Mouse (Mus musculus): ENCODE data around the gene Wfdc13. TPM values are rescaled to one million over a fixed set of nuclear protein-coding genes. Genes with fewer than 3 reads are reported as not detected.

The Wfdc13 gene
- polyA plus RNA-seq, 1 experiment, result not detected

- WGBS, result 29% methylated on average over 19 of the region's 19 CpGs
- peak; percentile 29 to 63 for DNase-seq (ENCODE audit: low read depth in 1 of 2, low spot score in 2 of 2)
- H3K27me3 ChIP-seq (ENCODE audit: control insufficient read depth, insufficient read depth, low read length), result no peaks in the 10 kb centered on the region
- no peaks in the 10 kb centered on the region for H3K36me3 ChIP-seq (ENCODE audit: control insufficient read depth, insufficient read depth, low read length)
- no peak overlapping the region for H3K4me3 ChIP-seq (ENCODE audit: extremely low read depth, insufficient read depth, insufficient read length)
- H3K27ac ChIP-seq (ENCODE audit: insufficient read depth, low read length), result no peak overlapping the region
- H3K4me1 ChIP-seq (ENCODE audit: control insufficient read depth, insufficient read depth, insufficient read length), result peaks cover 3% of the 10 kb centered on the region; the same call in 1 of the 2 replicates
- TF ChIP-seq POLR2A (IDR thresholded peaks at IDR 0.05; ENCODE audit: low read depth, low read length) (no peak), CTCF (IDR thresholded peaks at IDR 0.05; ENCODE audit: extremely low read depth, insufficient read depth, insufficient read length, insufficient replicate concordance) (peak; percentile 62; the same call in 1 of the 2 replicates)
Observed at GRCm38 (mm10) chr2:164678848-164679625, 5.9 kb upstream of the Wfdc13 start.

DNA sequence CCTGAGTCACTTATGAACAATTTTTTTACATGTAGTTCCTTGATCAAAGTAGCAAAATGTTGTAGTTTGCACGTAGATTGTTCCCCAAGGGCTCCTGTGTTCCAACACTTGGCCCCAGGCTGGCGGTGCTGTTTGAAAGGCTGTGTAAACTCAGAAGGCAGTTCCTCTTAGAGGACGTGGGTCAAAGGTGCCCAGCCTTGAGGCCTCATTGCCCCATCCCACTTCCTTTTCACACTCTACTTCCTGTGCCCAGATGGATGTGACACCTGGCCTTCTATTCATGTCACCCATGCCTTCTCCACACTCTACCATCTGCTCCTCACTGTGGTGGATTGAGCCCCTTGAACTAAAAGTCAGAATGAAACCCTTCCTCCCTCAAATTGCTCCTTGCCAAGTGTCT, 5.0 kb upstream of the Wfdc13 start:
- Histone ChIP-seq H3K4me1 (ENCODE audit: control insufficient read depth, insufficient read depth, insufficient read length) (peaks cover 3% of the 10 kb centered on the region; the same call in 1 of the 2 replicates), H3K27ac (ENCODE audit: insufficient read depth, low read length) (no peak overlapping the region), H3K36me3 (ENCODE audit: control insufficient read depth, insufficient read depth, low read length) (no peaks in the 10 kb centered on the region), H3K27me3 (ENCODE audit: control insufficient read depth, insufficient read depth, low read length) (no peaks in the 10 kb centered on the region), H3K4me3 (ENCODE audit: extremely low read depth, insufficient read depth, insufficient read length) (no peak overlapping the region)
- WGBS, result 9% methylated on average over 3 of the region's 3 CpGs
- DNase-seq (ENCODE audit: low read depth in 1 of 2, low spot score in 2 of 2), result no peak
- TF ChIP-seq CTCF (IDR thresholded peaks at IDR 0.05; ENCODE audit: extremely low read depth, insufficient read depth, insufficient read length, insufficient replicate concordance) (no peak), POLR2A (IDR thresholded peaks at IDR 0.05; ENCODE audit: low read depth, low read length) (no peak)

- WGBS, result 82% methylated on average over 4 of the region's 4 CpGs
Observed at GRCm38 (mm10) chr2:164698201-164698600, 13.3 kb downstream of the Wfdc13 start, which contains the start of gene Spint4. Gene Spint4, plus strand, starts transcription at chr2:164698501.

DNA sequence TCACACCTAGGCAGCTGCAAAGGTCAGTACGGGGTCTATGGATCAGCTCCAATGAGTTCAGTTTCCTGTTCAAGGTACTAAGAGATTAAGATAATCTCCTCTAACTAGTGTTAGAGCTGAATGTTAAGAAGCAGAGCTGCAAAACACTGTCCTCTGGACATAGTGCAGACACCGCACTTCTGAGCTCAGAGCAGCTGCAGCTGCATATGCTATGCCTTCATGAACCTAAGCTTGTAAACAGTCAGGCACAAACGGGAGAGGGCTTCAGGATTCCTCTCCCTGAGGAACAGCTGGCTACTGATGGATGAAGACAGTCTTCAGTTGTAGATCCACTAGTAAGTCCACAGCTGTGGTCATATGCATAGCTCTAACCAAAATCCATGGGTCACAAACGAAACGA, 16.1 kb downstream of the Wfdc13 start:
- Histone ChIP-seq H3K27ac (ENCODE audit: insufficient read depth, low read length) (no peak overlapping the region), H3K36me3 (ENCODE audit: control insufficient read depth, insufficient read depth, low read length) (no peaks in the 10 kb centered on the region), H3K27me3 (ENCODE audit: control insufficient read depth, insufficient read depth, low read length) (no peaks in the 10 kb centered on the region), H3K4me1 (ENCODE audit: control insufficient read depth, insufficient read depth, insufficient read length) (no peaks in the 10 kb centered on the region), H3K4me3 (ENCODE audit: extremely low read depth, insufficient read depth, insufficient read length) (no peak overlapping the region)
- WGBS, result 76% methylated on average over 5 of the region's 5 CpGs
- TF ChIP-seq POLR2A (IDR thresholded peaks at IDR 0.05; ENCODE audit: low read depth, low read length), result no peak
- no peak for TF ChIP-seq CTCF (IDR thresholded peaks at IDR 0.05; ENCODE audit: extremely low read depth, insufficient read depth, insufficient read length, insufficient replicate concordance)
- DNase-seq (ENCODE audit: low read depth in 1 of 2, low spot score in 2 of 2), result no peak

More at GRCm38 (mm10) chr2:164698201-164698600, 13.3 kb downstream of the Wfdc13 start, which contains the start of gene Spint4:
- no peak for DNase-seq (ENCODE audit: low read depth in 1 of 2, low spot score in 2 of 2)
- Histone ChIP-seq H3K4me3 (ENCODE audit: extremely low read depth, insufficient read depth, insufficient read length) (no peak within 1 kb of the TSS), H3K27ac (ENCODE audit: insufficient read depth, low read length) (no peak within 1 kb of the TSS), H3K4me1 (ENCODE audit: control insufficient read depth, insufficient read depth, insufficient read length) (no peaks in the 10 kb centered on the region), H3K36me3 (ENCODE audit: control insufficient read depth, insufficient read depth, low read length) (no peaks in the 10 kb centered on the region), H3K27me3 (ENCODE audit: control insufficient read depth, insufficient read depth, low read length) (no peaks in the 10 kb centered on the region)
- TF ChIP-seq CTCF (IDR thresholded peaks at IDR 0.05; ENCODE audit: extremely low read depth, insufficient read depth, insufficient read length, insufficient replicate concordance) (no peak), POLR2A (IDR thresholded peaks at IDR 0.05; ENCODE audit: low read depth, low read length) (no peak)

GRCm38 (mm10) chr2:164701761-164702160, 16.9 kb downstream of the Wfdc13 start:
- TF ChIP-seq CTCF (IDR thresholded peaks at IDR 0.05; ENCODE audit: extremely low read depth, insufficient read depth, insufficient read length, insufficient replicate concordance), result no peak
- no peak for TF ChIP-seq POLR2A (IDR thresholded peaks at IDR 0.05; ENCODE audit: low read depth, low read length)
- H3K4me1 ChIP-seq (ENCODE audit: control insufficient read depth, insufficient read depth, insufficient read length), result no peaks in the 10 kb centered on the region
- H3K4me3 ChIP-seq (ENCODE audit: extremely low read depth, insufficient read depth, insufficient read length), result no peak overlapping the region
- H3K27me3 ChIP-seq (ENCODE audit: control insufficient read depth, insufficient read depth, low read length), result no peaks in the 10 kb centered on the region
- H3K27ac ChIP-seq (ENCODE audit: insufficient read depth, low read length), result no peak overlapping the region
- WGBS, result 85% methylated on average over 5 of the region's 5 CpGs
- DNase-seq (ENCODE audit: low read depth in 1 of 2, low spot score in 2 of 2), result no peak
- no peaks in the 10 kb centered on the region for H3K36me3 ChIP-seq (ENCODE audit: control insufficient read depth, insufficient read depth, low read length)

GRCm38 (mm10) chr2:164704235-164704634, 19.3 kb downstream of the Wfdc13 start:
- 83% methylated on average over 5 of the region's 5 CpGs for WGBS
- no peak overlapping the region for H3K4me3 ChIP-seq (ENCODE audit: extremely low read depth, insufficient read depth, insufficient read length)

DNA sequence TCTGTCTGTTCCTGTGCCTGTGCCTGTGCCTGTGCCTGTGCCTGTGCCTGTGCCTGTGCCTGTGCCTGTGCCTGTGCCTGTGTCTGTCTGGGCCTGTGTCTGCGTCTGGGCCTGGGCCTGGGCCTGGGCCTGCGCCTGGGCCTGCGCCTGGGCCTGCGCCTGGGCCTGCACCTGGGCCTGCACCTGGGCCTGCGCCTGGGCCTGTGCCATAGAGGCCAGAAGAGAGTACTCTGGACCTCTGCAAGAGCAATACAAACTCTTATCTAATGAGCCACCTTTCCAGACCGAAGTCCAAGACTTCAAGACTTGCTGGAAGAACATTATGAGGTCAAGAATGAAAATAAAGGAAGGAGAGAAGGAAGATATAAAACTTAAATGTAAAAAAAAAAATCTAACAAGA, 20.4 kb downstream of the Wfdc13 start:
- 92% methylated on average over 6 of the region's 6 CpGs for WGBS
- TF ChIP-seq CTCF (IDR thresholded peaks at IDR 0.05; ENCODE audit: extremely low read depth, insufficient read depth, insufficient read length, insufficient replicate concordance) (no peak), POLR2A (IDR thresholded peaks at IDR 0.05; ENCODE audit: low read depth, low read length) (no peak)
- no peak overlapping the region for H3K27ac ChIP-seq (ENCODE audit: insufficient read depth, low read length)

More at GRCm38 (mm10) chr2:164704235-164704634, 19.3 kb downstream of the Wfdc13 start:
- Histone ChIP-seq H3K27ac (ENCODE audit: insufficient read depth, low read length) (no peak overlapping the region), H3K4me1 (ENCODE audit: control insufficient read depth, insufficient read depth, insufficient read length) (no peaks in the 10 kb centered on the region), H3K27me3 (ENCODE audit: control insufficient read depth, insufficient read depth, low read length) (no peaks in the 10 kb centered on the region), H3K36me3 (ENCODE audit: control insufficient read depth, insufficient read depth, low read length) (no peaks in the 10 kb centered on the region)
- DNase-seq (ENCODE audit: low read depth in 1 of 2, low spot score in 2 of 2), result no peak
- no peak for TF ChIP-seq CTCF (IDR thresholded peaks at IDR 0.05; ENCODE audit: extremely low read depth, insufficient read depth, insufficient read length, insufficient replicate concordance)
- no peak for TF ChIP-seq POLR2A (IDR thresholded peaks at IDR 0.05; ENCODE audit: low read depth, low read length)

More for the DNA sequence above, 20.4 kb downstream of the Wfdc13 start:
- Histone ChIP-seq H3K27me3 (ENCODE audit: control insufficient read depth, insufficient read depth, low read length) (no peaks in the 10 kb centered on the region), H3K4me3 (ENCODE audit: extremely low read depth, insufficient read depth, insufficient read length) (no peak overlapping the region), H3K4me1 (ENCODE audit: control insufficient read depth, insufficient read depth, insufficient read length) (no peaks in the 10 kb centered on the region), H3K36me3 (ENCODE audit: control insufficient read depth, insufficient read depth, low read length) (no peaks in the 10 kb centered on the region)
- no peak for DNase-seq (ENCODE audit: low read depth in 1 of 2, low spot score in 2 of 2)

Measured in spleen, adult 2 months (tissue).